Mouse (Mus musculus): Measurements from ENCODE around the gene Slc1a1. TPM values are rescaled to one million over a fixed set of nuclear protein-coding genes. Genes with fewer than 3 reads are reported as not detected.

The Slc1a1 gene
- polyA plus RNA-seq, 1 experiment from 2014 or later, result 40.3 TPM

DNA sequence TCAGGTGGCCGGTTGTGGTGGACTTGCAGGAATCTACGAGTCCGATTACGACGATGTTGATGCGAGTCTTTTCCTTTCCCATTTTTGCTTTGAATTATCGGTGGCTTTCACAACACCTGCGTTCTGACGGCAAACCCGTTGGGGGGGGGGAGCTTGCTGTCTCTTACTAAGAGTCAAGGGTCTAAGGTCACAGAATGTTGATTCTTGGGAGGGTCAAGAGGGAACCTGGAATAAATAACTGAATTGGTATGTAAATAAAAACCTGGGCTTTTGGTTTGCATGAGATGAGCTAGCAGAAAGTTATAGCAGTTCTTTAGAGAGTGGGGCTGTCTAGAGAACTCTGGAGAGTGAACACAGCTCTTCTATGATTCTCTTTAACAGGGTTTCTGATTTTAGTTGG lies 28.8 kb downstream of the Slc1a1 start:
- no peak overlapping the region for H3K9ac ChIP-seq
- no peak overlapping the region for H3K4me3 ChIP-seq
- H3K4me1 ChIP-seq, result no peaks in the 10 kb centered on the region
- H3K36me3 ChIP-seq (replicated peaks), result no peaks in the 10 kb centered on the region
- no peak overlapping the region for H3K4me2 ChIP-seq
- no peak for ATAC-seq (replicated peaks)
- no peaks in the 10 kb centered on the region for H3K27me3 ChIP-seq (replicated peaks)
- no peaks in the 10 kb centered on the region for H3K9me3 ChIP-seq
- 94% methylated on average over 10 of the region's 10 CpGs for WGBS
- H3K27ac ChIP-seq, result no peak overlapping the region

DNA sequence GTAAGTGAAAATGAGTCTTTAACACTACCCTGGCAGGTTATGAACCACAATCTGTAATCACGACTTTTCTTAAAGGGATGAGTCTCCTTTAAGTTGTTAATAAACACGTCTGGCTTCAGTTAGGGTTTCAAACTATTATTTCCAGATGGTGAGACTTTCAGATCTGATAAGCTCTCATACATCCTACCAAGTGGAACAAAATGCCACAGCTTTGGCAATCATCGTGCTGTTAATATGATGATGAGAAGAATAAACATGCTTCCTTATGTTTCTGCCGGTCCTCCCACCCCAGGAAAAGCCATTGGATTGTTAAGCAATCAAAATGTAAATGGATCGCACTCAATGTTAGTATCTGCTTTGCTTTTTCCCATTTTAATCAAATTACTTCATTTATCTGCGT lies 30.1 kb downstream of the Slc1a1 start:
- ATAC-seq (replicated peaks), result no peak
- no peaks in the 10 kb centered on the region for H3K9me3 ChIP-seq
- H3K36me3 ChIP-seq (replicated peaks), result no peaks in the 10 kb centered on the region
- no peak overlapping the region for H3K9ac ChIP-seq
- H3K4me2 ChIP-seq, result no peak overlapping the region
- no peaks in the 10 kb centered on the region for H3K27me3 ChIP-seq (replicated peaks)
- no peak overlapping the region for H3K4me3 ChIP-seq
- no peak overlapping the region for H3K27ac ChIP-seq
- no peaks in the 10 kb centered on the region for H3K4me1 ChIP-seq
- WGBS, result 73% methylated on average over 6 of the region's 6 CpGs

- no peaks in the 10 kb centered on the region for H3K36me3 ChIP-seq (replicated peaks)
- no peak overlapping the region for H3K9ac ChIP-seq
- WGBS, result 74% methylated on average over 1 of the region's 1 CpGs
- H3K27ac ChIP-seq, result no peak overlapping the region
- no peak overlapping the region for H3K4me2 ChIP-seq
- H3K9me3 ChIP-seq, result no peaks in the 10 kb centered on the region
- no peak for ATAC-seq (replicated peaks)
- H3K27me3 ChIP-seq (replicated peaks), result no peaks in the 10 kb centered on the region
- no peak overlapping the region for H3K4me3 ChIP-seq
- H3K4me1 ChIP-seq, result no peaks in the 10 kb centered on the region
These were observed 30.7 kb downstream of the Slc1a1 start for GRCm38 (mm10) chr19:28865501-28865900.

GRCm38 (mm10) chr19:28869251-28869855 lies 34.5 kb downstream of the Slc1a1 start:
- WGBS, result 95% methylated on average over 6 of the region's 6 CpGs

DNA sequence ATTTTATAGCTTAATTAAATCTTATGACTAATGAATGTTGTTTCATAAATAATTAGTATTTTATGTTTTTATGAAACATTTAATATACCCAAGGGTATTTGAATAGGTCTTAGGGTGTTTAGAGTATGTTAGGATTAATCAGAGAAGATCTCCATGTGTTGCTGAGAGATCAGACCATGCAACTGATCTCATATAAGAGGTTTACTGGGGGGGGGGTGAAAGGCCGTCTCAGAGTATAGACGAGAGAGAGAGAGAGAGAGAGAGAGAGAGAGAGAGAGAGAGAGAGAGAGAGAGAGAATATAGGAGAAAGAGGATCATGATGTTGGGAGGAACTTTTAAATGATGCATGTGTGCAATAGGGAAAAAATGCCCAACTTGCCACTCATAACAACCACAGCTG lies 35.5 kb downstream of the Slc1a1 start:
- Histone ChIP-seq H3K4me1 (no peaks in the 10 kb centered on the region), H3K27ac (no peak overlapping the region), H3K9ac (no peak overlapping the region), H3K9me3 (no peaks in the 10 kb centered on the region), H3K4me2 (no peak overlapping the region), H3K4me3 (no peak overlapping the region), H3K27me3 (replicated peaks) (no peaks in the 10 kb centered on the region), H3K36me3 (replicated peaks) (no peaks in the 10 kb centered on the region)
- no peak for ATAC-seq (replicated peaks)
- WGBS, result 70% methylated on average over 2 of the region's 2 CpGs

More at GRCm38 (mm10) chr19:28869251-28869855, 34.5 kb downstream of the Slc1a1 start:
- Histone ChIP-seq H3K27me3 (replicated peaks) (no peaks in the 10 kb centered on the region), H3K9me3 (no peaks in the 10 kb centered on the region), H3K4me3 (no peak overlapping the region), H3K27ac (no peak overlapping the region), H3K4me2 (no peak overlapping the region), H3K36me3 (replicated peaks) (no peaks in the 10 kb centered on the region), H3K9ac (no peak overlapping the region), H3K4me1 (no peaks in the 10 kb centered on the region)
- no peak for ATAC-seq (replicated peaks)

- Histone ChIP-seq H3K9ac (no peak overlapping the region), H3K9me3 (no peaks in the 10 kb centered on the region), H3K27ac (no peak overlapping the region), H3K36me3 (replicated peaks) (no peaks in the 10 kb centered on the region), H3K27me3 (replicated peaks) (no peaks in the 10 kb centered on the region), H3K4me3 (no peak overlapping the region), H3K4me2 (no peak overlapping the region), H3K4me1 (no peaks in the 10 kb centered on the region)
- no peak for ATAC-seq (replicated peaks)
- 83% methylated on average over 2 of the region's 2 CpGs for WGBS
These were observed 44.6 kb downstream of the Slc1a1 start for GRCm38 (mm10) chr19:28879476-28879875.

GRCm38 (mm10) chr19:28883126-28883525 lies 48.3 kb downstream of the Slc1a1 start:
- ATAC-seq (replicated peaks), result no peak
- no peak overlapping the region for H3K4me2 ChIP-seq

GRCm38 (mm10) chr19:28888496-28888895 lies 53.6 kb downstream of the Slc1a1 start:
- no peaks in the 10 kb centered on the region for H3K36me3 ChIP-seq (replicated peaks)
- no peak overlapping the region for H3K4me2 ChIP-seq
- H3K27ac ChIP-seq, result no peak overlapping the region
- H3K4me3 ChIP-seq, result no peak overlapping the region
- no peak overlapping the region for H3K9ac ChIP-seq
- no peaks in the 10 kb centered on the region for H3K9me3 ChIP-seq
- H3K4me1 ChIP-seq, result no peaks in the 10 kb centered on the region
- no peaks in the 10 kb centered on the region for H3K27me3 ChIP-seq (replicated peaks)
- 59% methylated on average over 1 of the region's 1 CpGs for WGBS
- ATAC-seq (replicated peaks), result no peak

More at GRCm38 (mm10) chr19:28883126-28883525, 48.3 kb downstream of the Slc1a1 start:
- Histone ChIP-seq H3K36me3 (replicated peaks) (no peaks in the 10 kb centered on the region), H3K27me3 (replicated peaks) (no peaks in the 10 kb centered on the region), H3K4me3 (no peak overlapping the region), H3K4me1 (no peaks in the 10 kb centered on the region), H3K9ac (no peak overlapping the region), H3K27ac (no peak overlapping the region), H3K9me3 (no peaks in the 10 kb centered on the region)
- 43% methylated on average over 1 of the region's 1 CpGs for WGBS

DNA sequence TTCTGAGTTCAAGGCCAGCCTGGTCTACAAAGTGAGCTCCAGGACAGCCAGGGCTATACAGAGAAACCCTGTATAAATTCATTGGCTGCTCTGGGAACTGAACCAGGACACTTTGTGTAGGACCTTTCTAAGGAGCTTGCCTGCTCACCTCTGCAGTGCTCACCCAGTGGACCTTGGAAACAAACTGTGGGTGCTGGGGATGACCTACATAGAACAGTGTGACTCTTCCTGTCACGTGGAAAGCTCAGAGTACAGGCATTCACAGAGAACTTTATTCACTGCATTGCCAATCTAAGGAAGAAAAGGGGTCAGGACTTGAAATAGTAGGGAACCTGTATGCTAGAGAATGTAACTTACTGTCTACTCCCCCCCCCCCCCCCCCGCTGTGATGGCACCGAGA lies 54.4 kb downstream of the Slc1a1 start:
- no peak for ATAC-seq (replicated peaks)
- Histone ChIP-seq H3K27ac (no peak overlapping the region), H3K4me1 (no peaks in the 10 kb centered on the region), H3K4me2 (no peak overlapping the region), H3K9ac (no peak overlapping the region), H3K9me3 (no peaks in the 10 kb centered on the region), H3K4me3 (no peak overlapping the region), H3K36me3 (replicated peaks) (no peaks in the 10 kb centered on the region), H3K27me3 (replicated peaks) (no peaks in the 10 kb centered on the region)
- 74% methylated on average over 3 of the region's 3 CpGs for WGBS

DNA sequence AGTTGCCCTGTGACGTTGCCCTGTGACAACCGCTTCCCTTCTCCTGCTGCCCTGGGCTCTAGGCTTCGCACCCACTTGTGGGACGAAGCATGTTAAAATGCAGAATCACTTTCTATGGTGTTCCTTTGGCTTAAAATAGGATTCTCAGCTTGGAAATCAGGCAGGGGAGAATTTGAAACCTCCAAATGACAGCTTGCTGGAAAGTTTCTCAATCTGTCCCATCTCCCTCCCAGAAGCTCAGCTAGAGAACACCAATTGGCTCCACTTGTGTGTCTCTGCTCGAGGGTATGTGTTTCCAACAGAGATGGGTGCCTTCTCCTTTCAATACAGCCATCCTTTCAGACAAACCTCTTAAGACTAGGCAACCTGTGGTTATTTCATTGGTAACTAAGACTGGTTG lies 56.4 kb downstream of the Slc1a1 start:
- H3K36me3 ChIP-seq (replicated peaks), result no peaks in the 10 kb centered on the region
- H3K4me1 ChIP-seq, result no peaks in the 10 kb centered on the region
- no peaks in the 10 kb centered on the region for H3K9me3 ChIP-seq
- H3K4me3 ChIP-seq, result no peak overlapping the region
- H3K9ac ChIP-seq, result no peak overlapping the region
- no peaks in the 10 kb centered on the region for H3K27me3 ChIP-seq (replicated peaks)
- WGBS, result 84% methylated on average over 5 of the region's 5 CpGs
- no peak overlapping the region for H3K4me2 ChIP-seq
- no peak for ATAC-seq (replicated peaks)
- H3K27ac ChIP-seq, result no peak overlapping the region

GRCm38 (mm10) chr19:28891864-28892263 lies 57.0 kb downstream of the Slc1a1 start:
- Histone ChIP-seq H3K27me3 (replicated peaks) (no peaks in the 10 kb centered on the region), H3K4me1 (no peaks in the 10 kb centered on the region), H3K27ac (no peak overlapping the region), H3K9ac (no peak overlapping the region), H3K4me3 (no peak overlapping the region), H3K9me3 (no peaks in the 10 kb centered on the region), H3K36me3 (replicated peaks) (no peaks in the 10 kb centered on the region), H3K4me2 (no peak overlapping the region)
- no peak for ATAC-seq (replicated peaks)
- WGBS, result 91% methylated on average over 1 of the region's 1 CpGs

- Histone ChIP-seq H3K9ac (no peak overlapping the region), H3K9me3 (no peaks in the 10 kb centered on the region), H3K36me3 (replicated peaks) (no peaks in the 10 kb centered on the region), H3K4me3 (no peak overlapping the region), H3K4me2 (no peak overlapping the region), H3K27ac (no peak overlapping the region), H3K4me1 (no peaks in the 10 kb centered on the region), H3K27me3 (replicated peaks) (no peaks in the 10 kb centered on the region)
- no peak for ATAC-seq (replicated peaks)
- WGBS, result 41% methylated on average over 1 of the region's 1 CpGs
These were observed 61.8 kb downstream of the Slc1a1 start for GRCm38 (mm10) chr19:28896639-28897038.

DNA sequence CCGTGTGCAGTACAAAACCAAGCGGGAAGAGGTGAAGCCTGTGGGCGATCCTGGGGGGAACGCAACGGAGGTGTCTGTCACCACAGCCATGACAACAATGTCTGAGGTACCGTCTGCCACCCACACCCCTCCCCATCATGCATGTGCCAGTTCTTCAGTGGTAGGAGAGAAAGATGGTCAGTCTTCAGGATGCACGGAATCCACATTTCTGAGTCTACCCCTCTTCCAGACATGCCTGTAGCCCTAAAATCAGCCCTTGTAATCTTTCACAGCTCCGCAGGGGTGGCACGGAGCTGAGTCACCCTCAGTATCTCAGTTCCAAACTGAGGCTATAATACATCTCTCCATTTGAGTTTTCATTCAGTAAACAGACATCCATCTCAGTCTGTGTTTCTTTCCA lies 62.6 kb downstream of the Slc1a1 start:
- no peak overlapping the region for H3K4me2 ChIP-seq
- no peaks in the 10 kb centered on the region for H3K36me3 ChIP-seq (replicated peaks)
- no peaks in the 10 kb centered on the region for H3K27me3 ChIP-seq (replicated peaks)
- no peak for ATAC-seq (replicated peaks)
- no peaks in the 10 kb centered on the region for H3K9me3 ChIP-seq
- no peak overlapping the region for H3K27ac ChIP-seq
- no peak overlapping the region for H3K4me3 ChIP-seq
- no peak overlapping the region for H3K9ac ChIP-seq
- H3K4me1 ChIP-seq, result no peaks in the 10 kb centered on the region
- 86% methylated on average over 9 of the region's 9 CpGs for whole genome bisulfite sequencing

Data from midbrain, embryonic 15.5 days (tissue).